Mouse (Mus musculus) ES-Bruce4 (cell line): ENCODE measurements at regions not wholly inside any gene's neighbourhood (a gene's known extent, or its start where the extent isn't known, plus 50 kb on each side); places are given as distances from the start of the nearest gene placed in this dataset.

ENCODE experiments used
- H3K27ac ChIP-seq: 2 replicates; pipeline ENCODE4 v1.5.1; 2012; ENCODE audit warnings: low read length, inconsistent platforms; ENCODE audit not compliant: insufficient read depth
- H3K27me3 ChIP-seq: 2 replicates; pipeline ENCODE4 v1.6.1; 2012; ENCODE audit warnings: mild to moderate bottlenecking, low read length, inconsistent platforms; ENCODE audit not compliant: control insufficient read depth, poor library complexity, insufficient read depth, severe bottlenecking
- H3K36me3 ChIP-seq: 2 replicates; pipeline ENCODE4 v1.6.1; 2012; ENCODE audit warnings: inconsistent platforms, mild to moderate bottlenecking, low read length, moderate library complexity; ENCODE audit not compliant: control insufficient read depth, poor library complexity, insufficient read depth, severe bottlenecking
- H3K4me1 ChIP-seq: one replicate; pipeline ENCODE4 v1.8.1; 2011; ENCODE audit warnings: low read length; ENCODE audit not compliant: control insufficient read depth, insufficient read depth
- H3K4me3 ChIP-seq: 2 replicates; pipeline ENCODE4 v1.5.1; 2011; ENCODE audit warnings: low read depth, mild to moderate bottlenecking, low read length
- H3K9ac ChIP-seq: 2 replicates; pipeline ENCODE4 v1.6.1; 2012; ENCODE audit warnings: low read depth, mild to moderate bottlenecking, inconsistent platforms; ENCODE audit not compliant: poor library complexity, severe bottlenecking
- H3K9me3 ChIP-seq: replicated peaks from 2 replicates; pipeline ENCODE4 v1.6.1; 2012; ENCODE audit warnings: mild to moderate bottlenecking, low read length, inconsistent platforms; ENCODE audit not compliant: control insufficient read depth, poor library complexity, insufficient read depth, severe bottlenecking
- CTCF ChIP-seq: IDR thresholded peaks from one replicate; pipeline ENCODE4 v1.8.1; 2011; ENCODE audit warnings: low read depth, low read length
- EP300 ChIP-seq: IDR thresholded peaks from 2 replicates; pipeline ENCODE4 v1.6.1; 2011; ENCODE audit warnings: low read depth, low read length; ENCODE audit not compliant: insufficient read depth
- POLR2A ChIP-seq: IDR thresholded peaks from one replicate; pipeline ENCODE4 v1.8.1; 2011; ENCODE audit warnings: low read length; ENCODE audit not compliant: insufficient read depth

DNA sequence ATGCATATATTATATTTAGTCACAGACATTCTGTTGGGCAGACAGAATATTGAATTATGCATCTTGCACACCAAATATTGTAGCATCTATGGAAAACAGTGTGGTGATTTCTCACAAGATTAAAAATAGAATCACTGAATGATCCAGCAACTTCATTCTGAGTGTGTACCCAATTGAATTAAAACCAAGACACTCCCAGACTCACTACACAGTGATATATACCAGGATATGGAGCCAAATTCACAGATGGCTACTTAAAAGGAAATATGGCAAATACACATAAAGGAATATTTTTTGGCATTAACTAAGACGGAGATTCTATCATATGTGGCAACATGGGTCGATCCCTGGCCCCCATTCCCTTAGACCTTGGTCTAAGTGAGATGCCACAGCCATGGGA, 233.5 kb upstream of the Klf4 start:
- H3K9ac ChIP-seq: no peak overlapping the region
- no peaks in the 10 kb centered on the region for H3K36me3 ChIP-seq
- H3K27me3 ChIP-seq: no peaks in the 10 kb centered on the region
- TF ChIP-seq EP300 (no peak), CTCF (no peak), POLR2A (no peak)
- H3K9me3 ChIP-seq: no peaks in the 10 kb centered on the region
- H3K4me3 ChIP-seq: no peak overlapping the region
- no peaks in the 10 kb centered on the region for H3K4me1 ChIP-seq
- H3K27ac ChIP-seq: no peak overlapping the region

DNA sequence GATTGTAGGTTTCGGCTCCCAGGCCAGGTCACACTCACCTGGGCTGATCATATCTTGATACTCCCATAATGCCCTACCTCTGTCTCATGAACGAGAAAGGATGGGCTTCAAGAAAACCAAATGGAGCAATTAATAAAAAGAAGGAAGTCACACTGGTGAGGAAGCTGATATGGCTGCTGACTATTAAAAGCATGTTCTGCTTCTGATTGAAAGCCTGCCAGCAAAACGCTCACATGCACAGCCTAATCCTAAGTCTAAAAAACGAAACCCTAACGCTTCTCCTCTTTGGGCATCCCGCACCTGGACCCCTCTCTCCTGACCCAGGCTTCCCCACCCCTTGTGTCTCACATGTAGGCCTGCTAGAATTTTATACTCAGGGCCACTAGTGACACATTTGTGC, 230.8 kb upstream of the Klf4 start:
- Histone ChIP-seq H3K4me1 (no peaks in the 10 kb centered on the region), H3K9me3 (no peaks in the 10 kb centered on the region), H3K27ac (no peak overlapping the region), H3K27me3 (no peaks in the 10 kb centered on the region), H3K36me3 (no peaks in the 10 kb centered on the region), H3K4me3 (no peak overlapping the region), H3K9ac (no peak overlapping the region)
- no peak for TF ChIP-seq POLR2A

DNA sequence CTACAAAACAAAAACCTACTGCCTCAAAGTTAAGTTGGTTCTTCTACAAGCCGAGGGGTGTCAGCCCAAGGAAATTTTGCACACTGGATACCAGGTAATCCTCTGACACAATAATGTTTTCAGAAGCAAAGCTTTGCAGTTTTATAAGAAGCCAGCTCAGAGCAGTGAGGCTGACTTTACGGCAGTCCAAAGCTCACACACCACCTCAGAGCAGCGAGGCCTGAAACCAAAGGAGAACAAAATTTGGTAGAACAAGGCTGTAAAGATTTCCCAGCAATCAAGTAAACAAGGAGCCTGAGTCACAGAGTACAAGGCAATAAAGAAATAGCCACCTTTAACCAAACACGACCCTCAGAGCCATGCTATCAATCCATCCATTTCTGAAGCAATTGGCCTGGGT, 230.1 kb upstream of the Klf4 start:
- no peak for TF ChIP-seq EP300
- TF ChIP-seq POLR2A: no peak
- TF ChIP-seq CTCF: no peak
- Histone ChIP-seq H3K9ac (no peak overlapping the region), H3K27ac (no peak overlapping the region), H3K9me3 (no peaks in the 10 kb centered on the region), H3K4me3 (no peak overlapping the region), H3K4me1 (no peaks in the 10 kb centered on the region), H3K27me3 (no peaks in the 10 kb centered on the region), H3K36me3 (no peaks in the 10 kb centered on the region)

DNA sequence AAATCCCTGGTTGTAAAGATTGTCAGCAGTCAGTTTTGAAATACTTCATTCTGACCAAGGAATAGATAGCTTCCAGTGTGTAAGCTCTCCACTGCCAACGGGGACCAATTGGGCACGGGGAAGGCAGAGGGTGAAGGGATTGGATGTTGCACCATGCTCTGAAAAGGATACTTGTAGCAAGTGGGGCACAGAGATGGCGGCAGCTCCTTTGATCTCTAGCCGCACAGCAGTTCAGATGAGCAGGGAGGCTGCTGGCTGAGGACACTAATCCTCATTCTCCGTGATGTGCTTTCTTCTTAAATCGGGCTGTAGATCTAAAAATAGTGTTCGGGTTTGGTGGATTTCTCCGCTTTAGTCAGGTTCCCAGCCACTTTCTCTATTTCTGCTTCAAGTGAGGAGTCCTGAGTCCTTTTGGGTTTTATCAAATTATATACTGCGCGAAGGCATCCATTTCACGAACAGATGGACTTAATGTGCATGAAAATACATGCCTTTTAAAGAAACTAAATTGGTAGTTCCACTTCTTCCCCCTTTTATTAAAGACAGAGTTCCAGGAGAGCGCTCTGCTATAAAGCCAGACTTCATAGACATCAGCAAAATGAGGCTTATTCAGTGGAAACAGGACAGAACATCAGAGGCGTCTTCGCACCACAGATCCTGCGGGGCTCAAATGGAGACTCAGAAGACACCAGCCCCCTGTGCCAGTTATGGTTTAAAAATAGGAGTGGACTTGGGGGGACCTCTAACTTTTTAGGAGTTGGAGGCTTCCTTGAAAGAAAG, 225.1 kb upstream of the Klf4 start:
- H3K27me3 ChIP-seq: no peaks in the 10 kb centered on the region
- no peak overlapping the region for H3K27ac ChIP-seq
- no peak for TF ChIP-seq CTCF
- no peak for TF ChIP-seq EP300
- no peak for TF ChIP-seq POLR2A
- no peaks in the 10 kb centered on the region for H3K36me3 ChIP-seq
- no peaks in the 10 kb centered on the region for H3K9me3 ChIP-seq
- H3K9ac ChIP-seq: no peak overlapping the region
- H3K4me3 ChIP-seq: no peak overlapping the region
- H3K4me1 ChIP-seq: no peaks in the 10 kb centered on the region

DNA sequence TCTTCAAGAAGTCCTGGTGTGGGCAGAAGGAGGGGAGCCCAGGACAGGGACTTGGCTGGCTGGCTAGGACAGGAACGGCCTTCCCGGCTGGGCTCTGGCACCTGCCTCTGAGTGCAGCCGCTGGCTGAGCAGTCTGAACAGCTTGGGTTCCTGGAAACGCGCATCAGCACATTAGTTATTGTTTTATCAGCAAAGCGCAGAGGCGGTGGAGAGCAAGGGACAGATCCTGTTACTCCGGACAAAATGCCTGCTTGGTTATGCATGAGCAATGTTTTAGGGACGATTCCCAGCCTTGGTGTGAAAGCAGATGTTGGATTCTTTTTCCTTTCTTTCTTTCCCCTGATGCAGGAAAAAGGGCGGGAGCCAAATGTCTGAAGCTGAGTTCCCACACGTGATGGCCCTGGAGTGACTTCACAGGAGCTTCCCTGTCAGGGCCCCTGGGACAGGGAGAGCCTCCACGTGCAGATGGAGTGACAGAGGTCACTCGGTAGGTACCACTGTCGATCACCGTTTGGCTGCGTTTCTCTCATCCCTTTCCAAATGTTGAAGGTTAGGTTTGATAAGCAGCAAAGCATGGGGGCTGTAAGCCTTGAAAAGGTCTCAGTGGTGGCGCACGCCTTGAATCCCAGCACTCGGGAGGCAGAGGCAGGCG, 217.8 kb upstream of the Klf4 start:
- no peak overlapping the region for H3K9ac ChIP-seq
- no peaks in the 10 kb centered on the region for H3K27me3 ChIP-seq
- TF ChIP-seq CTCF (no peak), POLR2A (no peak), EP300 (no peak)
- no peaks in the 10 kb centered on the region for H3K4me1 ChIP-seq
- no peak overlapping the region for H3K27ac ChIP-seq
- H3K36me3 ChIP-seq: no peaks in the 10 kb centered on the region
- H3K9me3 ChIP-seq: no peaks in the 10 kb centered on the region
- no peak overlapping the region for H3K4me3 ChIP-seq

DNA sequence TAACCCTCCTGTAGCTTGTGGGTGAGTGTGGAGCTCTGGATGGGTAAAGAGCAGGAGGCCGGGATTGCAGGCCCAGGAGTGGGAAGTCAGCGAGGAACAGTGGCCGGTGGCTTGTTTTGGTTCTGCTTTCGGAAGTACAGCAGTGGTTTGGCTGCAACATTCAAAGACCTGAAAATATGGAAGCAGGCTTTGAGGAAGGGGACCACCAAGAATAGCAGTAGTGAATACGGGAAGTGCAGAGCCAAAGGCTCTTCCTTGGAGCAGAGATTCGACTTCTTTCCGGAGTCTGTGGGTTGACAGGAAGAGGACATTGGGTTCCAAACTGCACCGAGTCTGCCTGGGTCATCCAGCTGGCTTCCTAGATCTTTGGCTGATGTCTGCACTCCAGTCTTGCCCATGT, 209.1 kb upstream of the Klf4 start:
- Histone ChIP-seq H3K27me3 (no peaks in the 10 kb centered on the region), H3K4me1 (no peaks in the 10 kb centered on the region), H3K9ac (no peak overlapping the region), H3K9me3 (no peaks in the 10 kb centered on the region), H3K27ac (no peak overlapping the region), H3K4me3 (no peak overlapping the region), H3K36me3 (no peaks in the 10 kb centered on the region)
- TF ChIP-seq EP300 (no peak), CTCF (no peak), POLR2A (no peak)
